Mouse (Mus musculus): ENCODE results near the gene Kera.

Kera gene

DNA sequence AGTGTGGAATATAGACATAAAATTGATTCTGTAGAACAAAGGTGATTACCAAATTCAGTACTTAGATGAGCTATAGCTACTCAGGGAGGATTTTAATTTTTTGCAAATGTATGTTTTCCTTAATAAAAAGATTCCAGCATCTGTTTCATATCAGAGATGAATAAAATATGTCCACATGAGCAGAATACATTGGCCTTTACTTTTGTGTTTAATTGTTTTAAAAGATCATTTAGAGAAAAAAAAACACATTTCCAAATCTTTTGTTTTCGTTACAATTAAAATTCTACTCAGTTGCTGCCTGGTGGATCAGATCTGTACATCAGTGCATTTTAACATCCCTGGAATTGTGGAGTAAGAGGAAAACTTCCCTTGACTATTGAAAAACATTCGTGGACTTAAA, at the start of gene Kera:
TSS of gene Kera (plus strand) at position 301 of the 400 bp plus-strand sequence.
- DNase-seq (ENCODE audit: low spot score) = no peak

DNA sequence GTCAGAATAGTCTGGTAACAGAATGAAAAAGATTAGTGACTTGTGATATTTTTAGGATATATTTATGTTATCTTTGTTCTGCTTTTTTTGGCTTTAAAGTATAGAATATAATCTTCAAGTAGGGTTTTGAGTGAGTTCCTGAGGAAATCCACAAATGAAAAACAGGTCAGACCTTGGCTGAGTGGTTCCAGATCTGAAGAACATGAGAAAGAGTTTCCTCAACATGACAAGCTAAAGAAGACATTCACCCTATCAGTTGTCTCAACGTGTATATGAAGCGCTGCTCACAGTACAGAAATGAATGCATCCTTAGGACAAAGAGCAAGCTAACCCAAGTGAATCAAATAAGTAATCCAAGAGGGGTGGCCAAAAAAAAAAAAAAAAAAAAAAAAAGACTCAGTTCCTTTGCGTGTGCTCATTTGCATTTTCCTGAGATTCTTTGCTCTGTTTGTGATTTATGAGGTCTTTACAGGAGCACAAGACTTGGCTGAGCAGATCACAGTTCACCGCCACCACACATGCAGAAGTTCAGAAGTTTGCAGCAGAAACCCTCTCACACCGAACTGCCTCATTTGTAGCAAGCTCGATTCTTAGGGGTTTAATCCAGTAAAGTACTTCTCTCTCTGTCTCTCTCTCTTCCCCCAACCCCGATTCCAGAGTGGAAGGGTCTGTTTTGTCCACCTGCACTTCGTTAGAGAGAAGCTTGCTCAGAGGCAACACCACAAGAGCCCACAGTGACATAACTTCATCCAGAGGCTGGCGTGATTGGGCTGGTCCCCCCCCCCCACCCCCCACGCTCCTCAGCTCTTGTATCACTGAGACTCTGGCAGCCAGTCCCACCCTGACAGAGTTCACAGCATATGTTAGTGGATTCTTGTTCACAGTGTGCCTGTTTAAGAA, 41.5 kb upstream of the Kera start, which contains the start of gene Lum:
TSS of gene Lum (plus strand) at position 172 of the 900 bp plus-strand sequence.
- DNase-seq (ENCODE audit: low spot score) = no peak

DNA sequence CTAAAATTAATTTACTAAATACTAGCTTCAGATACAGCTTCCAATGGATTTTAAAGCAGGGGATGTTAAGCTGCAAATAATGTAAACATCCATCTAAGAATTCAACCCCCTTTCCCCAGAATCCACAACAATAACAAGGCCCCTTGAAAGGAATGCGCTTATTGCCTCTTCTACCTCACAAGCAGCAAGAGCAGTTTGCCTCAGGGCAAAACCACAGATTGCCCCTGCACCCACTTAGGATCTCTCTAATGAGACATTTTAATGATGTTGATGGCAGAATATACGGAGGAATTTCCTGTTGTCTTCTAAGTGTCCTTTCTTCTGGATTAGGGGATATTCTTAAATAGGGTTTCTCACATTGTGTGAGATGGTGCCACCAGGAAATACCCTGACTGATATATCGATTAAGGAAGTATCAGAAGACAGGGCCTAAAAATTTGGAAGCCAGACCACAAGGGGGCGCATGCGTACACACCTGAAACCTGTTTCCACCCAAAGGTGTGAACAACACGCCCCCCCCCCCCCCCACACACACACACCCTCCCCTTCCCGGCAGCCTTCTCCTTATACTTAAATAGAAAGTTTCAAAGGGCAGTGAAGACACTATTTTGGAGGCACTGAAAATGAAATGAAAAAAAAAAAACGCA, 39.1 kb upstream of the Kera start:
- no peak for DNase-seq (ENCODE audit: low spot score)

DNA sequence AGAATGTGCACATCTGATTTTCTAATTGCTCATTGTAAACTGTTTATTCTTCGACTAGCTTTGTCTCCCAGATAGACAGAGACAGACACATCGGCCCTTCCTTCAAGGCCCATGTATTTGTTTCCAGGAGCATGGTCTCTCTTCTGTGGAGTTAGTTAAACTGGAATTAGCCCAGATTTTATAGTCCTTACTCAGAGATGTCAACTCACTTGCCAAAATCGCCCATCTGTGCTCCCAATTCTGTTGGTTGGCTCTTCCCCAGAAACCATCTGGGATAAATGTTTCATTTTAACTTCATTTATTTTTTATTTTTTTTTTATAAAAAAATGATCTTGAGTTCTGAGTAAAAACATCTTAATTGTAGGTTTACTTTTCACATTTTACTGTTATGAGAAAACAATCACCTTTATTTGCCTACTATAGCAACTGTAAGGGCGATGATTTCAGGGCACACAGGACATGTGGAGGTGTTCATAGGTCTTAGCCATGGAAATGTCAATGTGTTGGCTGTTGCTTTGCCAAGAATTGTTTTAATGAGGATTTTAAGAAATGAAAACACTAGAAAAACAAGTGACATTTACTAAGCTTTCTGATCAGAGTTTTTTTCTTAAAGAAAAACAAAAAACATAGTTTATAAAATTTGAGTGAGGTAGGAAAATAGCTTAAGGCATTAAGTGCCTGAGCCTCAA, 24.0 kb upstream of the Kera start:
- no peak for DNase-seq (ENCODE audit: low spot score)

GRCm38 (mm10) chr10:97584176-97584575, 22.5 kb upstream of the Kera start:
- DNase-seq (ENCODE audit: low spot score) = no peak

DNA sequence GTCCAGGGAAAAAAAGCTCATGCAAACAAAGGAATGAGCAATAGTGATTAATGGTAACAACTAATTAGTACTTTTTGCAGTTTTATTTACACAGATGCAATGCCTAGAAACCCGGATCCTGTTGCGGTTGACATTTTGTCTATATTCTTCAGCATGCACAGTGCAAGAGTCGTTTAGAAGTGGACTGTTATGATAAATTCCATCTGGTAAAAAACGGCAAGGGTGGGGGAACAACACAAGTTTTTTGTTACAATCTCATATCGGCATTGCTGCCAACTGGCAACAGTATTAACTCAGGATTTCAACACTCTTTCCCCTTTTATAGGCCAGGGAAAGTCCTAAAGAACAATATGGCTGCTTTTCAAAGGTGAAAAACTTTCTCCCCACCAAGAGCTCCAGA, 19.5 kb upstream of the Kera start:
- peak; percentile 26 for DNase-seq (ENCODE audit: low spot score)

DNA sequence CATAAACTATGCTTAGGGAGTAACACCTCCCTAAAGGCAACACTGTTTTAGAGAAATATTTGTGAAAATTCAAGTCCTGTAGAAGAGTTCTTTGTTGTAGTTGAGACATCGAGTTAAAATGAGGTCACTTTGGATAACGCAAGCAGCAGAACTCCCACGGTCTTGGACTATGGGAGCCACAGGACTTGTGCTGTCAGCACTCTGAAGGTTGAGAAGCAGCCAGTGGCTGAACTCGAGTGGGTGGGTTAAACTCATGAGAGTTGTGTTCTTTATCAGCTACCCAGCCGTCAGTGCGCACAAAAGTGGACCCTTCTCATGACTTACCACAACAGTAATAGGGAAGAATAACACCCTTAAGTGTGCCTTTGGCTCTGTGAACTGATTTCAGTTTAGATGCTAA, 17.1 kb upstream of the Kera start:
- DNase-seq (ENCODE audit: low spot score) = no peak

DNA sequence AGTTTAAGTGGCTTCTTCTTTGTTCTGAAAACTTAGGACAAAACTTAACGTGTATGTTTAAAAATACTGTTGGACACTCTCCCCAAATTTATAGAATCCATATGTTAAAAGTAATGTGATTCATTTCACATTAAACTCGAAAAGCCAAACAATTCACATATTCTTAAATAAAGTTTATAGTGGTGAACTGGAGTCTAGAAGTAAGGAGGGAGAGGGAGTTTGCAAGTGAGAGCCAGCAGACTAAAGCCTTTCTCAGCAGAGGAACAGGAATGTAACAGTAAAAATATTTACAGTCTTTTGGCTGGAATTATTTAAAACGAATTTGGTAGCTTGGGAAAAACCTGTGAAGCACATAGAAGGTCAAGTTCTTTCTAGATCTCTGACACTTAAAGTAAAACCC, 15.6 kb upstream of the Kera start:
- DNase-seq (ENCODE audit: low spot score) = no peak

DNA sequence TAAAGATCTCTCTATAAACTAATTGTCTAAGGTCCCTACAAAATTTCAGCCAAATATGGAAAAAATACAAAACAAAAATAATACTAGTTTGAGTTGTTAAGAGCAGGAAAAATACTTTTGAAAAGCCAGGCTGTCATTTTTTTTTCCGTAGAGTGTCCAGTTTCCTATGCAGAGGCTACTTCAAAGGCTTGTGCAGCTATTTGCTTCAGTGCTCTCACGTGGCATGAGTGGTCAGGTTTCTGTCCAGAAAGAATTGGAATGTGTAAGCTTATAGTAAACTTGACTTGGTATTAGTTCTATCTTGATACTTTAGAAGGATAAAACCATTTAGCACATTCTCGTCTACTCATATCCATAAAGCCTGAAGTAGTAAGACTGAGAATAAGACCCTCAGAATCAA, 15.0 kb upstream of the Kera start:
- DNase-seq (ENCODE audit: low spot score) = no peak

- DNase-seq (ENCODE audit: low spot score) = no peak
Measured at GRCm38 (mm10) chr10:97595680-97596079, 11.0 kb upstream of the Kera start.

DNA sequence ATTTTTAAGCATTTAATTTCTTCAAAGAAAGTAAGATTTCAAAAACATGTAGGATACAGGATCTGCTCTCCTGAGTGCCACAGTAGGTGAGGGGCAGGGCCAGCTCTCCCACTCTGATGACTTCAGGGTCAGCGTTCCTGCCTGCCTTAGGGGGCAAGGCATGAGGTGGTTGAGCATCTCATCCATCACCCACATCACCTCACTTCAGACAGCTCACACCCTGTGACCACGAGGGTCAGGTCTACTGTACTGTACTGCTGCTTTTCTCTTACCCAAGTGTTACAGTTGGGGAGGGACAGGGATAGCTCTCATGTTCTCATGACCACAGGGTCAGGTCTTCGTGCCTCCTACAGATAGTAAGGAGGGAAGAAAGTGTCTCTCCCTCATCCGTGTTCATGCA, 4.9 kb upstream of the Kera start:
- DNase-seq (ENCODE audit: low spot score) = no peak

DNA sequence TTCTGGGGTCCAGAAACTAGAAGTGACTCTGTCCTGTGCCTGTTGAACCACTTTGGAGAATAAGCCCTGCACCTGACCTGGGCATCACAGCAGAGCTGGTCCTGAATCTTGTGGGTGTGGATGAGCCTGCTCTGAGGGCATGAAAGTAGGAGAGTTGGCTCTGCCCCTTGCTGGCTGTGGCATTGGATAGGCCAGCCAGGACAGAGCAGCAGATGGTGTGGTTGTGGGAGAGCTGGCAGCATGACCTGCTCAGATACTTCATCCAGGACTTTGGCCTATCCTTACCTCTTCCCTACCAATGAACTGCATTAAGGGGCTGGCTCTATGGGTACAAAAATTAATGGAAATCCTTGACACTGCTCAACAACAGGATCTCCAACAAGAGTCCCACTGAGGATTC, 3.4 kb upstream of the Kera start:
- DNase-seq (ENCODE audit: low spot score) = no peak

- no peak for DNase-seq (ENCODE audit: low spot score)
Measured at GRCm38 (mm10) chr10:97622328-97622727, 15.6 kb downstream of the Kera start.

DNA sequence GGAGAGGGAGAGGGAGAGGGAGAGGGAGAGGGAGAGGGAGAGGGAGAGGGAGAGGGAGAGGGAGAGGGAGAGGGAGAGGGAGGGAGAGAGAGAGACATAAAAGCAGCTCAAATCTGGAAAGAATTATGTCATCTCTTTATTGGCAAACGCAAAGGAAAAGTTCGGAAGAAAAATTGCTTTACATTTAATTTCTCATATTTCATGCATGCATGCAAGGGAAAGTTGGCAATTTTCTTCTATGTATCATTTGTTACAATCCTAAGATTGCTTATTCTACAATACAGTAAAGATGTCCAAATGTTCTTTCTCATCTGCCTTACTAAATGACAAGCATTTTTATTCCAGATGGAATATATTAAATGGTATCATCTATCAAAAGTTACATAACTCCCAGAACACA, 17.7 kb downstream of the Kera start:
- DNase-seq (ENCODE audit: low spot score) = no peak

- DNase-seq (ENCODE audit: low spot score) = no peak
Measured at GRCm38 (mm10) chr10:97625116-97625515, 18.4 kb downstream of the Kera start.

GRCm38 (mm10) chr10:97626543-97626942, 19.9 kb downstream of the Kera start:
- DNase-seq (ENCODE audit: low spot score) = no peak

GRCm38 (mm10) chr10:97631061-97631460, 24.4 kb downstream of the Kera start:
- no peak for DNase-seq (ENCODE audit: low spot score)

GRCm38 (mm10) chr10:97641926-97642325, 35.2 kb downstream of the Kera start:
- DNase-seq (ENCODE audit: low spot score) = no peak

- no peak for DNase-seq (ENCODE audit: low spot score)
Measured at GRCm38 (mm10) chr10:97643768-97644167, 37.1 kb downstream of the Kera start, which contains the start of gene Epyc. Epyc (plus strand) TSS chr10:97644068.

DNA sequence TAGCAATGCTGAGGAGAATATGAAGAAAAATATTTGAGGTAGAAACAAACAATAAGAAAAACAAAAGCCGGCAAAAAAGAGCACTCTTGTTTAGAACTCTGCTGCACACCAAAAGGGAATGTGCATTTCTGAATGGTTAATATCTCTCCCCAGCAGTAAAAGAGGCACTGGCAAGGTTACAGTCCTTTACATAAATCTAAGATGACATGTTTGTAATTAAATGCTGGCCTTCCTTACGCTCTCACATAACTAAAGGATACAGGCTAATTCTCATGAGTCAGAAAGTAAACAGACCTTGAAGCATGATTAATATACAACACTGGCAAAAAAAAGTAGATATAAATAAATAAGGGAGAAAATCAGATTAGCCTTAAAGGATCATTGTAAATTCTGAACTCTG, 43.7 kb downstream of the Kera start:
- no peak for DNase-seq (ENCODE audit: low spot score)

GRCm38 (mm10) chr10:97659489-97659888, 52.8 kb downstream of the Kera start:
- no peak for DNase-seq (ENCODE audit: low spot score)
